Mouse (Mus musculus): ENCODE data around the gene Wap.

- TF ChIP-seq CTCF (IDR thresholded peaks at IDR 0.05; ENCODE audit: insufficient read depth, low read length) = no peak
- no peak for TF ChIP-seq POLR2A (IDR thresholded peaks at IDR 0.05; ENCODE audit: borderline replicate concordance, extremely low read depth, low read depth, low read length)
Observed at GRCm38 (mm10) chr11:6596205-6596604, 42.2 kb downstream of the Wap start.
